Mouse (Mus musculus): Measurements from ENCODE around the gene Galk1.

The Galk1 gene

DNA sequence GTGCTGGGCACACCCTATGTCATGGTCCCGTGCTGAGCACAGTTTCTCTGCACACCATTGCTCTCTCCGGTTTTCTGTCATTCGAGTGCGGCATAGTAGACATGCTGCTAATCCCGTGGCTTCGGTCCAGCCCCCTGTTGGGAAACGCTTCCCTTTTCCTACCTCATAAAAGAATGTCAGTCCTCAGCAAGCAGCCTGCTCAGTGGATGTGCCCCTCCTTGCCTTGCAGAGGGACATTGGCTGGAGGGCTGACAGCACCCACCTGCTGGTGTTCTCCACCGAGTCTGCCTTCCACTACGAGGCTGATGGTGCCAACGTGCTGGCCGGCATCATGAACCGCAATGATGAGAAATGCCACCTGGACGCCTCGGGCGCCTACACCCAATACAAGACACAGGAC lies 30.0 kb downstream of the Galk1 start:
- no peak for DNase-seq (ENCODE audit: low spot score)

DNA sequence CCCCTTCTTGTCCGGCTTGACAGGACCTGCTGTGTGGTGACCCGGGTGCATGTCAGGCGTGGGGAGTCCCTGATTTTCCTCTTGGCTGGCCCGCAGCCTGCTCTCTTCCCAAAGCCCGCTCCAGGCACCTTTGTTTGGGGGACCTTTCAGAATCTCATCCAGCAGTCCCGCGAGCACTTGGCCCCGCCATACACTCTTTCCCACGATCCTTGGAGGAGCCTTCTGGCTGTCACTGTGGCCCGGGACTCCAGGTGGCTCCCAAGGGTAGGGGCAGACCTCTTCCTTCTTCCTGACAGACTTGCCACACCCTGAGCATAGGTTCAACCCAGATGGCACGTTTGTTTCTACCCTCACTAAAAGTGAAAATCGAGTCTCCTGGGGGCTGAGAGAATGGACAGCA lies 37.0 kb downstream of the Galk1 start:
- no peak for DNase-seq (ENCODE audit: low spot score)

DNA sequence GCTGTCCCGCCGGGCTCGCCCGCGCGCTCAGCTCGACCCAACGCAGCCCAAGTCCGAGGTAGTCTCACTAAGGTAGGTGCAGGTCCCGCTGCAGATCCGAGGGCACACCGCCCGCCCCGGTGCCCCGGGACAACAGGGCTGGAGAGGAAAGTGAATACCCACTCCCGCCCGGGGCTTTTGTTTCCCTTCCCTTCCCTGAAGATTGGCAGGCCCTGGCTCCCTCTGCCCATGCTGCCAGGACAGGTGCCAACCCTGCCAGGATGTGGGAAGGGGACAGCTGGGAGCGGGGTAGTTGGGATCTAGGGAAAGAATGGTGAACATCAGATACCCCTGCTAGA lies 37.5 kb downstream of the Galk1 start:
- DNase-seq (ENCODE audit: low spot score) = no peak

DNA sequence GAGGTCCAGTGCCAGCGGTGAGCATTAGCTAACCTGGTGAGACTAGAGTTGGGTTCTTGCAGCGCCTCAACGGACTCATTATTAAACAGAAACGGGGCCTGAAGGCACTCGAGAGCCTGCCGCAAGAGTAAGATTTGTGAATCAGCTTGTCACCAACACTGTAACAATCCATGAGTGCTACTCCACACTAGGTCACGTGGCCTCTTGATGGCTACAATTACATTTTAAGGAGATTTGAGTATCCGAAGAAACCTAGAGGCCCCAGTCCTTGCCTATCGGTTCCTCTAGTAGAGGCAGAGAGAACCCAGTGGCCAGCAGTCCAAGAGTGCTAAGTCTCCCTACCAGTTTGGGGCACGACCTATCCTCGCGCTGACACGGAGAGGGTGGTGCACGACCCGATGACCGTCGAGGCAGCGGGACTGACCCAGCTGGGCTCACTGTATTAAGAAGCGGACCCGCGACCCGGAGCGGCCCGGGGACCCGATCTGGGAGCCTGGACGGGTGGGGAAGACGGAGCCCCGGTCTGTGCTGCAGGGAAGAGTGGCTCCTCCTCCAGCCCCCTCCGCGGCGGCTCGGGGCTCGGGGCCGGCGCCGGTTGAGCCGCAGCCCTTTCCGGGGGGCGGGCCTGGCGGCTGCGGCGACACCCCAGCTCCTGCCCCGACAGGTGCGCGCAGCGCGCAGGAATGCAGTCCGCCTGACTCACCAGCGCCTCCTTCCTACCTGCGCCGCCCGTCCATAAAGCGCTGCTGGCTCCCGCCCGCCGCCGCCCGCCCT lies 38.0 kb downstream of the Galk1 start, which contains the start of gene Itgb4:
Itgb4 (plus strand) TSS at position 401 of the 774 bp plus-strand sequence.
- DNase-seq (ENCODE audit: low spot score) = peak; percentile 82

DNA sequence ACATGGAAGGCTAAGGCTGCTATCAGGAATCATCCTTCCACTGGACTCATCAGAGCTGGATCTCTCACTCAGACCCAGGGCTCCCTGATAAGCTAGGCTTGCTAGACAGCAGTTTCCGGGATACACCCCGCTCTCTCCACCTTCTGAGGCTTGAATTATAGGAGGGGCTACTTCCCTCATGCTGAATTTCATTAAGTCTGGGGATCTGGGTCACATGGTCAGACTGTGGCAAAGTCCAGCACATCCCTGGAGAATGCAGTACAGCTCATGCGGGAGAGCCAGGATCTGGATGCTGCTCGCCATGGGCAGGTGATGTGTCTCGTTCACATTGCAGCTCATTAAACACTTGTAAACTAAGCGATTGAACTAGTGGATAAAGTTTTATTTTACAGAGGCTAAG lies 41.5 kb downstream of the Galk1 start:
- no peak for DNase-seq (ENCODE audit: low spot score)

DNA sequence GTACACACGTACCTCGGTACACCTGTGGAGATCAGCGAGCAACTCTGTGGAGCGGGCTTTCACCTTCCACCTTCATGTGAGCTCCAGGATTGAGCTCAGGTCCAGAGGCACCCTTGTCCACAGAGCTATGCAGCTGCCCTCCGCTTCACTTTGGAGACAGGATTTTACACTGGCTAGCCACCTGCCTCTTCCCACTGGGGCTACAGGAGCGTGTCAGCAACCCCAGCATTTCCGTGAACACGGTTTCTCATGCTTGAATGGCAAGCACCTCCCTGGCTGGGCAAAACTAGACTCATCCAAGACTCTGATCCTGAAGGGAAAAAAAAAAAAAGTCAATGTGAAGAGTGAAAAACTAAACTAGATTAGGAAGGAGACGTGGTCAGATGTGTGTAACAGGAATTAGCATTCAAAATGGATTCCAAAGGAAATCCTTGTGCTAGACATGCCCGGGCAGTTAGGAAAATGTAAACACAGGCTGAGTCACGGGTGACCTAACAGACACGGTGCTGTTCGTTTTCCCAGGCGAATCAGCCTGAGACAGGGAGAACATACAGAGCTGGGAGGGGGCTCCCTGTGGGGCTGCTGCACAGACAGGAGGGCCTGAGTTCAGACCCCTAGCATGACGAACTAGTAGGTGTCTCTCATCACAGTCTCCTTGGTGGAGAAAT lies 42.4 kb downstream of the Galk1 start:
- no peak for DNase-seq (ENCODE audit: low spot score)

DNA sequence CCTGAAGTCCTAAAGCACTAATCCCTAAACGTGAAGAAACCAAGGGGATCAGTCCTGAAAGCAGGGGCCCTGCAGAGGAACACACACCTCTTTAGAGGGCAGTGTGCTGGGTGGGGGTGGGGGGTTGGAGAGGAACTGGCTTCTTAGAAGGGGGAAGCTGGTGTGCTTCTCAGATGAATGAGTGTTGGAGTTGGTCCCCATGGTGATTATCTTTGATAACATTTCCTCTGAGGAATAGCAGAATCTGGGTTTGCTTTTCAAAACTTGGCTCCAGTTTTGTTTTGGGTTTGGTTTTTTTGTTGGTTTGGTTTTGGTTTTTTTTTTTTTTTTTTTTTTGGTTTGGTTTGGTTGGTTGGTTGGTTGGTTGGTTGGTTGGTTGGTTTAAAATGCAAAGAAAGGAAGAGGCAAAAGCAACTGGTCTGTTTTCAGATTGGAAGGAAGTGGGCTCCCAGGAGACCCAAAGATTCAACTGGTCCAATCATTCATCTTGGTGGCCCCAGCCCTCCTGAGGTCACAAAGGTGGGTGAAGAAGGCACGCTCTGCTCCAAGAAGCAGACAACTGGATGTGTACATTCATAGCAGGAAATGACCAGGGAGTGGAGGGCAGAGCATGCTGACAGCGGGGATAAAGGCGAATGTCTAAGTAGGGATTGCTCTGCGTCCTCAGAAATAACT lies 43.7 kb downstream of the Galk1 start:
- DNase-seq (ENCODE audit: low spot score) = no peak

DNA sequence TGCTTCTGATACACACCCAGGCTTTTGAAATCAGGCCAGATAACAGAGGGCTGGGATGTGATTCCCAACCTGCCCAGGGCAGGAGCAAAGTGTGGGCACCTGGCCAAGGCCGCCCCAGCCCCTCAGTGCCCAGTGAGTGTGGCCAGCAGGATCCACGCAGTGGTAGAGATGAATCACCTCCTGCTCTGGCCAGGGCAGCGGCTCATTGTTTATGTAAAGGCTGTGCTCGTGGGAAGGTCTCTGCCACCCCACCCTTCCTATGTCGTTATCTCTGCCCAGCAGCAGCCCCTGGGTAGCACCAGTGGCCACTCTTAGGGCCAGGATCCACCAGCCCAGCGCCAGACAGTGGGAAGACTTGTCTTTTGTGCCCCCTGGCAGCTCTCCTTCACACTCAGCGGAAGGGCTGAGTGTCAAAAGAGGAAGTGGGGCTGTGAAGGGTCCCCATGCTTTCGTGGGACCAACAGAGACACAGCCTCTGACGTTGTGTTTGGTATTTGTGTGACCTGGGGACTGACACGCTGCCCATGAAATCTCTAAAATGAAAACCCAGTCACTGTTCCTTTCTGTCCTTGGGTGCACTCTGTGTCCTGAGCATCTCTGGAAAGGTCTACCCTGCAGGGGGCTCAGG lies 47.4 kb downstream of the Galk1 start:
- DNase-seq (ENCODE audit: low spot score) = peak; percentile 86

DNA sequence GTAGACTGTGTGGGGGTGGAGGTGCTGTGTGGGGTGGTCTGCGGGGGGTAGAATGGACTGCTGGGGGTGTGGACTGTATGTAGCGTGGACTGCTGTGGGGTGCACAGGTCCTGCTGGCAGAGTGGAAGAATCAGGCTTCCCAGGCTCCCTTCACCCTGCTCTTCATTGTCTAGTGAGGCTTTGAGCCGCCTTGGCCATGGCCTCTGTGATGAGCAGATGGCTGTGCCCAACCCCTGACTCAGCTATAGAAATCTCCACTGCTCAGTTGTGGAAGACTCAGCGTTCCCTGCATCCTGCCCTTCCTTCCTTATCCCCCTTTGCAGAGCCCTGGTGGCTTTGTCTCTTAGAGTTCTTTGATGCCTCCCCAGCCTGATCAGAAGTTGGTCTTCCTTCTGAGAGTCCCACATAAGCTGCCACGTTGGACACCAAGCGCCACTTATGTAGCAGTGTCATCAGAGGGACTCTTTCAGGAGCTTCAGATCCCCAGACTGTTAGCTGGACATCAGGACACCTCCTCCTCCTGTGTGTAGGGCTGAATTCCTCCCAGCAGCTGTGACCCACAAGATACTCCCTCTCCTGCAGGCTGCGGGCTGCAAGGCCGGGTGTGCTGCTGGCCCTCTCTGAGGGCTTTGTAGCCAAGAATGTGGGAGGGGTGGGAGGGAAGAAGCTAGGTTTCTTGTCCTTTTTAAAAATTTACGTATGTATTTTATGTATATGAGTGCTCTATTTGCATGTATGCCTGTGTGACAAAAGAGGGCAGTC lies 49.7 kb downstream of the Galk1 start:
- DNase-seq (ENCODE audit: low spot score) = no peak

DNA sequence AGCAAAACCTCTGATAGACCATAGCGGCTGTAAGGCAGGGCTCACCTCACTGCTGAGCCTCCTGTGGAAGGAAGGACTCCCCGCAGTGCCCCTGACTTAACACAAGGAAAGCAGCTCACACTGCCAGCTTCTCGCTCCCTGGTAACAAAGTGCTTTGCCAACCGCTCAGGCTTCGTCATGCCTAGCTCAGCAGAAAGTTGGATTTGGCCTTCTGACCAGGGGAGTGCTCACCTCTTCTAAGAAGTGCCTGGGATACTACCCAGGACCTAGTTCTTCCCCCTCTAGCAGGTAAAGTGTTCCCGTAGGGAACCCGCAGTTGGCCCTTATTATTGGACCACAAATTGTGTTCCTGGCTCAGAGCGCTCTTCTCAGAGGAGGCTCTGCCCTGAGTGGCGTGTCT lies 53.5 kb downstream of the Galk1 start:
- DNase-seq (ENCODE audit: low spot score) = no peak

All from lung, postnatal 25 days (tissue).